ENCODE assay signal across 9 mouse cellular contexts in genomic region chr15:103034807-103035547, GRCm38 (mm10). TPM values are rescaled to one million over a fixed set of nuclear protein-coding genes. Genes with fewer than 3 reads are reported as not detected.
A peak's percentile ranks its signal among the peaks of the same experiment; 100 is the strongest.
DNase-seq lines count a peak whose midpoint lies in the region; ATAC-seq and TF ChIP-seq lines count a peak whose summit lies in the region.
"Had no signal": no experiment of that assay in that cellular context is flagged by ENCODE, and none has a peak within 500 bp of the region (broad histone marks: within the 10 kb centered on the region; RNA-seq: fewer than 3 reads in every experiment).

No protein-coding gene starts in this region.

- H3K36me3 ChIP-seq in kidney, postnatal 0 days (ENCODE audit: insufficient read depth, low read length) = no peaks in the 10 kb centered on the region
- H3K36me3 ChIP-seq in intestine, embryonic 15.5 days = no peaks in the 10 kb centered on the region
- H3K36me3 ChIP-seq in neural tube, embryonic 13.5 days = no peaks in the 10 kb centered on the region

- WGBS in kidney, postnatal 0 days = 3% methylated on average over 34 of the region's 34 CpGs
- WGBS in intestine, embryonic 15.5 days = under 1% methylated on average over 34 of the region's 34 CpGs
- WGBS in neural tube, embryonic 13.5 days = under 1% methylated on average over 34 of the region's 34 CpGs

- TF ChIP-seq CTCF in kidney, postnatal 0 days (IDR thresholded peaks at IDR 0.05; ENCODE audit: low read depth) = no peak

- H3K27ac ChIP-seq in kidney, postnatal 0 days = peak overlapping the region; percentile 76
- peak overlapping the region; percentile 86 for H3K27ac ChIP-seq in intestine, embryonic 15.5 days
- peak overlapping the region; percentile 97 for H3K27ac ChIP-seq in neural tube, embryonic 13.5 days (replicated peaks)

- ATAC-seq in kidney, postnatal 0 days (replicated peaks; ENCODE audit: low FRiP score, low read depth) = peak; percentile 57
- ATAC-seq in intestine, embryonic 15.5 days = peak; percentile 54
- peak; percentile 90 for ATAC-seq in neural tube, embryonic 13.5 days (ENCODE audit: low read depth)

- H3K4me2 ChIP-seq in kidney, postnatal 0 days (ENCODE audit: low read length) = peak overlapping the region; percentile 78
- peak overlapping the region; percentile 72 for H3K4me2 ChIP-seq in intestine, embryonic 15.5 days (replicated peaks)
- peak overlapping the region; percentile 67 for H3K4me2 ChIP-seq in neural tube, embryonic 13.5 days

- H3K9ac ChIP-seq in kidney, postnatal 0 days (ENCODE audit: low read depth, low read length) = peak overlapping the region; percentile 52
- peak overlapping the region; percentile 71 for H3K9ac ChIP-seq in intestine, embryonic 15.5 days
- peak overlapping the region; percentile 77 for H3K9ac ChIP-seq in neural tube, embryonic 13.5 days

- intact Hi-C loops in left cerebral cortex, postnatal 25 days (cut with DNase I) = loop anchor here (10.0 kb wide), 1 partner anchor 110 kb away; the partner anchor contains the start of gene Hoxc13

- 0 out of 2 replicates have a peak, but pooled peaks cover 12% of the 10 kb centered on the region for H3K27me3 ChIP-seq in kidney, postnatal 0 days (ENCODE audit: insufficient read depth, low read length)
- peaks cover 66% of the 10 kb centered on the region for H3K27me3 ChIP-seq in intestine, embryonic 15.5 days (replicated peaks)
- H3K27me3 ChIP-seq in neural tube, embryonic 13.5 days = no peaks in the 10 kb centered on the region

- H3K4me3 ChIP-seq in kidney, postnatal 0 days (replicated peaks; ENCODE audit: low read depth, low read length) = peak overlapping the region; percentile 37
- H3K4me3 ChIP-seq in intestine, embryonic 15.5 days (replicated peaks) = peak overlapping the region; percentile 53
- H3K4me3 ChIP-seq in neural tube, embryonic 13.5 days = peak overlapping the region; percentile 46

- peaks cover 35% of the 10 kb centered on the region for H3K4me1 ChIP-seq in kidney, postnatal 0 days (replicated peaks; ENCODE audit: insufficient read depth, low read length)
- peaks cover 23% of the 10 kb centered on the region for H3K4me1 ChIP-seq in intestine, embryonic 15.5 days (replicated peaks)
- peaks cover 97% of the 10 kb centered on the region for H3K4me1 ChIP-seq in neural tube, embryonic 13.5 days (replicated peaks)

- DNase-seq in kidney, postnatal 0 days (ENCODE audit: low spot score) = peak; percentile 95
- DNase-seq in kidney, adult 9 months = no peak
- DNase-seq in embryo, embryonic 10.5 days (ENCODE audit: low spot score) = peak; percentile 78
- no peak for DNase-seq in cerebellum, adult 18-20 months
- DNase-seq in left cerebral cortex, postnatal 25 days (ENCODE audit: low spot score in 2 of 2) = no peak
- no peak for DNase-seq in layer of hippocampus, adult 9-10 months (ENCODE audit: low spot score)

- no peaks in the 10 kb centered on the region for H3K9me3 ChIP-seq in kidney, postnatal 0 days (replicated peaks; ENCODE audit: low read length)
- no peaks in the 10 kb centered on the region for H3K9me3 ChIP-seq in intestine, embryonic 15.5 days
- no peaks in the 10 kb centered on the region for H3K9me3 ChIP-seq in neural tube, embryonic 13.5 days

RNA-seq across cellular contexts. Expression of gene Hoxc4, which starts 16.2 kb away (rescaled TPM):
- 5.9 and 7.0 TPM in 2 replicates for polyA plus RNA-seq in kidney, postnatal 0 days (2015; fragmentation: Nextera tagmentation; extraction: Ambion mirVana)
- polyA plus RNA-seq in intestine, embryonic 15.5 days (2015; fragmentation: Nextera tagmentation; extraction: Ambion mirVana) = 9.5 and 10.6 TPM in 2 replicates
- polyA plus RNA-seq in neural tube, embryonic 13.5 days (2015; fragmentation: Nextera tagmentation; extraction: Ambion mirVana) = 40.2 and 49.9 TPM in 2 replicates
- not detected for total RNA-seq in left cerebral cortex, postnatal 25 days (2021)

RNA-seq across cellular contexts. Expression of gene Hoxc6, which starts 36.9 kb away (rescaled TPM):
- polyA plus RNA-seq in kidney, postnatal 0 days (2015; fragmentation: Nextera tagmentation; extraction: Ambion mirVana) = 7.8 and 9.3 TPM in 2 replicates
- polyA plus RNA-seq in intestine, embryonic 15.5 days (2015; fragmentation: Nextera tagmentation; extraction: Ambion mirVana) = 5.7 and 6.1 TPM in 2 replicates
- 46.8 and 51.1 TPM in 2 replicates for polyA plus RNA-seq in neural tube, embryonic 13.5 days (2015; fragmentation: Nextera tagmentation; extraction: Ambion mirVana)
- not detected for total RNA-seq in left cerebral cortex, postnatal 25 days (2021)
- total RNA-seq: hematopoietic stem cell, adult 5-6 weeks had no signal

RNA-seq across cellular contexts. Expression of gene Hoxc8, which starts 44.6 kb away (rescaled TPM):
- 5.8 TPM in 2 replicates for polyA plus RNA-seq in kidney, postnatal 0 days (2015; fragmentation: Nextera tagmentation; extraction: Ambion mirVana)
- 6.2 and 7.0 TPM in 2 replicates for polyA plus RNA-seq in intestine, embryonic 15.5 days (2015; fragmentation: Nextera tagmentation; extraction: Ambion mirVana)
- polyA plus RNA-seq in neural tube, embryonic 13.5 days (2015; fragmentation: Nextera tagmentation; extraction: Ambion mirVana) = 75.8 and 85.5 TPM in 2 replicates
- total RNA-seq in left cerebral cortex, postnatal 25 days (2021) = not detected
- total RNA-seq: hematopoietic stem cell, adult 5-6 weeks had no signal

RNA-seq across cellular contexts. Expression of gene Hoxc9, which starts 58.7 kb away (rescaled TPM):
- 11.0 and 12.4 TPM in 2 replicates for polyA plus RNA-seq in kidney, postnatal 0 days (2015; fragmentation: Nextera tagmentation; extraction: Ambion mirVana)
- polyA plus RNA-seq in intestine, embryonic 15.5 days (2015; fragmentation: Nextera tagmentation; extraction: Ambion mirVana) = 1.3 and 1.4 TPM in 2 replicates
- polyA plus RNA-seq in neural tube, embryonic 13.5 days (2015; fragmentation: Nextera tagmentation; extraction: Ambion mirVana) = 40.9 and 43.4 TPM in 2 replicates
- total RNA-seq in left cerebral cortex, postnatal 25 days (2021) = not detected
- total RNA-seq: hematopoietic stem cell, adult 5-6 weeks had no signal

Comparison
In these comparisons a context has a peak if more than half of its experiments do, and no peak if none do; other contexts are left out.
1. DNase-seq: peak in kidney, postnatal 0 days (single experiment) and embryo, embryonic 10.5 days (single experiment); none in kidney, adult 9 months (single experiment), cerebellum, adult 18-20 months (0 of 2), left cerebral cortex, postnatal 25 days (0 of 2) and layer of hippocampus, adult 9-10 months (single experiment).
2. Peak in every context shown above with its lines, with median percentiles within 50 percentile points of each other: ATAC-seq, H3K27ac ChIP-seq, H3K4me2 ChIP-seq, H3K4me3 ChIP-seq and H3K9ac ChIP-seq.